Mouse (Mus musculus): ENCODE data around the gene Siae. TPM values are rescaled to one million over a fixed set of nuclear protein-coding genes. Genes with fewer than 3 reads are reported as not detected.

Gene Siae
- polyA plus RNA-seq, 1 experiment from 2014 or later = 13.7 TPM

DNA sequence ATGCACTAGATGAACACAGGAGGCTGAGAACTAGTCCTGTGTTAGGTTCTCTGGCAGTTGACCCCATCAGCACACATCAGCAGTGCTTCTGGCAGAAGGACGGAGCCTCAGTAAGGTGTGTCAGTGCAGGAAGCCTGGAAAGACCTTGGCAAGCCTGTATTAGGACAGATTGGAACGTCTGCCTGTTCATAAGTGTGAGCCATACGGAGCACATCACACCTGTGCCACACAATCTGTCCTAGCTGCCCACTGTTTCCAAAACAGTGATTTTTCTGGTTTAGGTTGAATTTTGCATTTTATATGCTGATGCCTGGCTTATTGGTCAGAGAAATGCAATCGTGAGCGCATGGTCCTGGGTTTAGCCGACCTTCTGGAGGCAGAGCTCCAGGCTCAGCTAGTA, 65.8 kb downstream of the Siae start:
- H3K4me2 ChIP-seq = no peak overlapping the region
- ATAC-seq (ENCODE audit: low read depth) = no peak
- 87% methylated on average over 6 of the region's 6 CpGs for WGBS

GRCm38 (mm10) chr9:37623981-37624380, 68.5 kb downstream of the Siae start:
- Histone ChIP-seq H3K27me3 (no peaks in the 10 kb centered on the region), H3K9me3 (no peaks in the 10 kb centered on the region), H3K36me3 (no peaks in the 10 kb centered on the region), H3K27ac (replicated peaks) (peak overlapping the region; percentile 95; the same call in 1 of the 2 replicates), H3K9ac (no peak overlapping the region), H3K4me2 (no peak overlapping the region), H3K4me1 (replicated peaks) (peaks cover 40% of the 10 kb centered on the region), H3K4me3 (no peak overlapping the region)
- no peak for ATAC-seq (ENCODE audit: low read depth)
- WGBS = 85% methylated on average over 3 of the region's 3 CpGs

More for the DNA sequence above, 65.8 kb downstream of the Siae start:
- no peak overlapping the region for H3K27ac ChIP-seq (replicated peaks)
- no peaks in the 10 kb centered on the region for H3K27me3 ChIP-seq
- H3K9me3 ChIP-seq = no peaks in the 10 kb centered on the region
- H3K36me3 ChIP-seq = no peaks in the 10 kb centered on the region
- no peak overlapping the region for H3K9ac ChIP-seq
- peaks cover 25% of the 10 kb centered on the region for H3K4me1 ChIP-seq (replicated peaks)
- H3K4me3 ChIP-seq = no peak overlapping the region

DNA sequence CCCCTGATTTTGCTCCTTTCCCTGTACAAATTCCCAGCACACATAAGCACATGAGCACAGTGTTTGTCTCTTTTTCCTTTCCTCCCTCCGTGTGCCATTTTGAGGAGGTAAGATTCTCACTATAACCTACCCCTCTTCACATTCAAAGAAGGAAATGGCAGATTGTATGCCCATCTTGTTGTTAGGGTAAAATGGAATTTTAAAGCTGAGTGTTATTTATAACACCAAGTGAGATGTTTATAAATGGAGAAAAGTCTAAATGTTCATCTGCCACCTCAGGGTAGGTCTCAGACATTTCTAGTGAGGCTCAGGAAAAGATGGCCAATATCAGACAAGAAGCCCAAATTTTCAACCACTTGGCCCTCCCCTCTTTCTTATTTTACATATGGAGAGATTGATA, 69.0 kb downstream of the Siae start:
- Histone ChIP-seq H3K4me3 (no peak overlapping the region), H3K4me1 (replicated peaks) (peaks cover 40% of the 10 kb centered on the region), H3K9me3 (no peaks in the 10 kb centered on the region), H3K36me3 (no peaks in the 10 kb centered on the region), H3K9ac (no peak overlapping the region), H3K4me2 (no peak overlapping the region), H3K27ac (replicated peaks) (peak overlapping the region; percentile 95), H3K27me3 (no peaks in the 10 kb centered on the region)
- WGBS = 88% methylated on average over 1 of the region's 1 CpGs
- no peak for ATAC-seq (ENCODE audit: low read depth)

DNA sequence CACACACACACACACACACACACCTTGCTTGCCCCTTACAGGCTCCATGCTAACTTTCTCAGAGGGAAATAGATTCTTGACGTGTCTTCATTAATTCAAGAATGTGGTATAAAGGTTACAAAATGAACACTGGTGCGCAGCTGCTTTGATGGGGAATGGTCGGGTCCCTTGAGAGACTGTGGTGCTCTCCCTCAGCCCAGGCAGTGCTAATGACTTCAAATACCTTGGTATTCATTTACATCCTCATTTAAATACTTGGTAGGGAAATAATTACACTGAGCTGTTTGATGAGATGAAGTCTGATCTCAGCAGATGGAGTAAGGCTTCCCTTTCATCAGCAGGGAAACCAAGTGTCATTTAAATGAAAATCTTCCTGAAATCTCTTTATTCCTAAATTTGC, 69.6 kb downstream of the Siae start:
- H3K36me3 ChIP-seq = no peaks in the 10 kb centered on the region
- peak; percentile 84 for ATAC-seq (ENCODE audit: low read depth)
- no peak overlapping the region; the same call in 1 of the 2 replicates for H3K9ac ChIP-seq
- peak overlapping the region; percentile 45 for H3K4me2 ChIP-seq
- no peak overlapping the region for H3K4me3 ChIP-seq
- 25% methylated on average over 3 of the region's 3 CpGs for WGBS
- H3K27ac ChIP-seq (replicated peaks) = peak overlapping the region; percentile 95
- no peaks in the 10 kb centered on the region for H3K9me3 ChIP-seq
- no peaks in the 10 kb centered on the region for H3K27me3 ChIP-seq
- H3K4me1 ChIP-seq (replicated peaks) = peaks cover 40% of the 10 kb centered on the region

DNA sequence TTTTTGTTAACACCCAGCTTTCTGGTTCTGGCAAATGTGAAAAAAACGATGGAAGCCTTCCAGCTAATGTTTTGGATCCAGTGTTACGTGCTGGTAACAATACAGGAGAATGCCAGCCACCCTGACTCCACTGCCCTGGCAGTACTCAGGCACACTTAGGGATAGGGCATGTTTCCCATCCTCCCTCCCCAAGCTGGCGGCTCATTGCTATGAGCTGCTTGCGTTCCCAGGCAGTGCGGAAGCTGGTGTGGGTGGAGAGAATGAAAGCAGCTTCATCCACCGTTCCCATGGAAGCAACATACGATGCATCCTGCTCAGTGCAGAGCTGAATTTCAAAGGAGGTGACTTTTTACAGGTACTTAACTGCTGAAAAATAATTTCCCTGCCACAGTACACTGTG, 70.1 kb downstream of the Siae start:
- WGBS = 11% methylated on average over 7 of the region's 7 CpGs
- Histone ChIP-seq H3K4me2 (peak overlapping the region; percentile 45), H3K4me3 (0 out of 2 replicates have a peak overlapping the region, but pooled peaks have one; percentile 10), H3K9me3 (no peaks in the 10 kb centered on the region), H3K4me1 (replicated peaks) (peaks cover 40% of the 10 kb centered on the region), H3K36me3 (no peaks in the 10 kb centered on the region), H3K27ac (replicated peaks) (peak overlapping the region; percentile 95), H3K27me3 (no peaks in the 10 kb centered on the region), H3K9ac (peak overlapping the region; percentile 58)
- peak; percentile 90 for ATAC-seq (ENCODE audit: low read depth)

DNA sequence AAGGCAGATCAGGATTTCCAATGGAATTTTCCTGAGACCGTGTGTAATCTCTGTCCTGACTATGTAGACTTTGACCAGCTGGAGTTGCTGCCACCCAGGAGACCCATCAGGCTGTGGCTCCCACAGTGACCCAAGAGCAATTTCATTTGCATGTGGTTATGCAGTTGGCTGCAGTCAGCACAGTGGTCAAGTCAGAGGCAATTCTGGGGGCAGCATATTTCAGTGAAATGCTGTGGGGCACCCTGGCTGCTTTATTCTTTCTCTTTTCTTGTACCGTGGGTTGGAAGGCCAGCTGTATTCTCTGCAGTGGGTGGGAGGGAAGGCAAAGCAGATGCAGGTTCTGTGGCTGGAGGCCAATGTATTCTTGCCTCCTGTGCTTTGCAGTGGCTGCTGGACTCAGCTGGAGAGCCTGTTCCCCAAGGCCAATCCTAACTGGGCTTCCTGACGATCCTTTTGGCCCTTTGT, 70.6 kb downstream of the Siae start:
- Histone ChIP-seq H3K27ac (replicated peaks) (peak overlapping the region; percentile 95), H3K4me1 (replicated peaks) (peaks cover 40% of the 10 kb centered on the region), H3K27me3 (no peaks in the 10 kb centered on the region), H3K4me3 (0 out of 2 replicates have a peak overlapping the region, but pooled peaks have one; percentile 10), H3K9me3 (no peaks in the 10 kb centered on the region), H3K36me3 (no peaks in the 10 kb centered on the region), H3K4me2 (peak overlapping the region; percentile 45), H3K9ac (peak overlapping the region; percentile 58)
- ATAC-seq (ENCODE audit: low read depth) = peak; percentile 70
- WGBS = 4% methylated on average over 3 of the region's 3 CpGs

- Histone ChIP-seq H3K9ac (no peak overlapping the region), H3K27ac (replicated peaks) (peak overlapping the region; percentile 52), H3K4me1 (replicated peaks) (peaks cover 40% of the 10 kb centered on the region), H3K4me2 (no peak overlapping the region), H3K9me3 (no peaks in the 10 kb centered on the region), H3K27me3 (no peaks in the 10 kb centered on the region), H3K36me3 (no peaks in the 10 kb centered on the region), H3K4me3 (no peak overlapping the region)
- 94% methylated on average over 1 of the region's 1 CpGs for WGBS
- no peak for ATAC-seq (ENCODE audit: low read depth)
Measured at GRCm38 (mm10) chr9:37627263-37627662, 71.8 kb downstream of the Siae start.

DNA sequence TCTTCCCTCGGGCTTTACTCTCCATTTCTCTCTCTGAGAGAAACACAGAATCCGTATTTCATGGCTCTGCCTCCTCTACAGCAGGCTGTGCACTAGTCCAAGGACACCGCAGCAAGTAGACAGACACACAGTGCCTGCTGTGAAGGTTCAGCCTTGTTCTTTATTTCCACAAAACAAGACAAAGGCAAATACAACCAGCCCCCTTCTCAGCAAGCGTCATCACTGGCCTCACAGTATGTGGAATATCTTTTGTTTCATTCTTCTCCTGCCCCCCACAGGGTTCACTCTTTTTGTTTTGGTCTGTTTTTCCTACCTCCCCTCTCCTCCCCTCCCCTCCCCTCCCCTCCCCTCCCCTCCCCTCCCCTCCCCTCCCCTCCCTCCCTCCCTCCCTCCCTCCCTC, 73.1 kb downstream of the Siae start:
- no peak overlapping the region for H3K4me2 ChIP-seq
- no peaks in the 10 kb centered on the region for H3K27me3 ChIP-seq
- no peak for ATAC-seq (ENCODE audit: low read depth)
- peaks cover 40% of the 10 kb centered on the region for H3K4me1 ChIP-seq (replicated peaks)
- WGBS = 34% methylated on average over 4 of the region's 4 CpGs
- no peak overlapping the region for H3K4me3 ChIP-seq
- no peak overlapping the region for H3K27ac ChIP-seq (replicated peaks)
- no peak overlapping the region for H3K9ac ChIP-seq
- no peaks in the 10 kb centered on the region for H3K36me3 ChIP-seq
- H3K9me3 ChIP-seq = no peaks in the 10 kb centered on the region

DNA sequence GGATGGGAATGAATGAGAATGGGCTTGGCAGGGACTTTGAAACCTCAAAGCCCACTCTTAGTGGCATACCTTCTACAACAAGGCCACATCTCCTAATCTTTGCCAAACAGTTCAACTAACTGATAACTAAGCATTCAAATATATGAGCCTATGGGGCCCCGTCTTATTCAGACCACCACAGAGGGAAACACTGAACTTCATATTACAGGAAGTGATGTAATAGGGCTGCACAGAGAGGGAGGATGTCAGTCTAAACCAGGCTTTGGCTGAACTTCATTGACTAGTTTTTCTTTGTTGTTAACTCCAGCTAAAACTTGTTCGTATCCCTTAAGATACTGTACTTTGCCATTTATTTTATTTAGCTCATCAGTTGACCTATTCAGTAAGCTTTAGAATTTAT, 74.4 kb downstream of the Siae start:
- H3K9me3 ChIP-seq = no peaks in the 10 kb centered on the region
- no peak for ATAC-seq (ENCODE audit: low read depth)
- no peaks in the 10 kb centered on the region for H3K27me3 ChIP-seq
- WGBS = 91% methylated on average over 2 of the region's 2 CpGs
- no peak overlapping the region for H3K4me2 ChIP-seq
- H3K4me3 ChIP-seq = no peak overlapping the region
- no peak overlapping the region for H3K27ac ChIP-seq (replicated peaks)
- H3K4me1 ChIP-seq (replicated peaks) = peaks cover 28% of the 10 kb centered on the region
- H3K36me3 ChIP-seq = no peaks in the 10 kb centered on the region
- no peak overlapping the region for H3K9ac ChIP-seq

DNA sequence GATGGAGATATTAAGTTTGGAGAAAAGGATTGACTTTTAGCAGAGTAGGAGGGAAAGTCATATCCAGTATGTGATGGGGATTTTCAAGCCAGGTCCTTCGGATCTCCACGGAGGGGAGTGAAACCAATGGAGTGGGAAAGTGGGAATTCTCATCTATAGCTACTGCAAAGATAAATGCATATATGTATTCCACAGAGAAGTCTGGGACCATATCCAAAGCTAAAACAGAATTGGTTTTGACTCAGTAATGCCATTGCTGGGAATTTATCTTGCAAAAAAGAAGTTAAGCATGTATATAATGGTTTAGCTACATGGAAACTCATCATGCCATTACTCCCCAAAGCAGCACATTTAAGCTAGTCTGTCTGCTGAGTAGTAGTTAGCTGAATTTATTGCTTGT, 76.8 kb downstream of the Siae start:
- Histone ChIP-seq H3K4me1 (replicated peaks) (peaks cover 4% of the 10 kb centered on the region; the same call in 1 of the 2 replicates), H3K27ac (replicated peaks) (no peak overlapping the region), H3K9ac (no peak overlapping the region), H3K9me3 (no peaks in the 10 kb centered on the region), H3K4me2 (no peak overlapping the region), H3K27me3 (no peaks in the 10 kb centered on the region), H3K36me3 (no peaks in the 10 kb centered on the region), H3K4me3 (no peak overlapping the region)
- 77% methylated on average over 2 of the region's 2 CpGs for WGBS
- ATAC-seq (ENCODE audit: low read depth) = no peak

GRCm38 (mm10) chr9:37634269-37634668, 78.8 kb downstream of the Siae start:
- WGBS = 89% methylated on average over 3 of the region's 3 CpGs
- H3K4me1 ChIP-seq (replicated peaks) = peaks cover 4% of the 10 kb centered on the region; the same call in 1 of the 2 replicates
- no peaks in the 10 kb centered on the region for H3K27me3 ChIP-seq
- H3K9me3 ChIP-seq = no peaks in the 10 kb centered on the region
- no peak for ATAC-seq (ENCODE audit: low read depth)
- H3K36me3 ChIP-seq = no peaks in the 10 kb centered on the region
- H3K4me2 ChIP-seq = no peak overlapping the region
- H3K27ac ChIP-seq (replicated peaks) = no peak overlapping the region
- no peak overlapping the region for H3K9ac ChIP-seq
- no peak overlapping the region for H3K4me3 ChIP-seq

GRCm38 (mm10) chr9:37636335-37636734, 80.8 kb downstream of the Siae start:
- Histone ChIP-seq H3K27me3 (no peaks in the 10 kb centered on the region), H3K9ac (no peak overlapping the region), H3K27ac (replicated peaks) (no peak overlapping the region), H3K4me2 (no peak overlapping the region), H3K36me3 (no peaks in the 10 kb centered on the region), H3K9me3 (no peaks in the 10 kb centered on the region), H3K4me3 (no peak overlapping the region), H3K4me1 (replicated peaks) (peaks cover 4% of the 10 kb centered on the region; the same call in 1 of the 2 replicates)
- no peak for ATAC-seq (ENCODE audit: low read depth)
- 15% methylated on average over 7 of the region's 7 CpGs for WGBS
